Mouse (Mus musculus) forebrain, embryonic 13.5 days (tissue): ENCODE data around the gene A230072I06Rik. TPM values are rescaled to one million over a fixed set of nuclear protein-coding genes. Genes with fewer than 3 reads are reported as not detected.

ENCODE experiments used
- ATAC-seq: fragments of 200-750 bp; cut with Nextera tagmentation; 2 replicates; pipeline ENCODE4 v1.8.0; 2017
- H3K27ac ChIP-seq: fragments of 300-500 bp; sonication (generic); 2 replicates; pipeline ENCODE4 v1.5.1; 2015; ENCODE audit warnings: inconsistent platforms, mild to moderate bottlenecking, moderate library complexity
- H3K27me3 ChIP-seq: fragments of 300-500 bp; sonication (generic); 2 replicates; pipeline ENCODE4 v1.6.1; 2015; ENCODE audit warnings: mild to moderate bottlenecking, inconsistent platforms
- H3K36me3 ChIP-seq: fragments of 300-500 bp; sonication (generic); 2 replicates; pipeline ENCODE4 v1.6.1; 2015; ENCODE audit warnings: mild to moderate bottlenecking, inconsistent platforms; ENCODE audit not compliant: poor library complexity, severe bottlenecking
- H3K4me1 ChIP-seq: fragments of 300-500 bp; sonication (generic); 2 replicates; pipeline ENCODE4 v1.6.1; 2015; ENCODE audit warnings: inconsistent platforms
- H3K4me2 ChIP-seq: fragments of 300-500 bp; sonication (generic); 2 replicates; pipeline ENCODE4 v1.6.1; 2015; ENCODE audit warnings: inconsistent platforms, mild to moderate bottlenecking, moderate library complexity
- H3K4me3 ChIP-seq: fragments of 300-500 bp; sonication (generic); 2 replicates; pipeline ENCODE4 v1.5.1; 2015; ENCODE audit warnings: mild to moderate bottlenecking, inconsistent platforms
- H3K9ac ChIP-seq: fragments of 300-500 bp; sonication (generic); 2 replicates; pipeline ENCODE4 v1.6.1; 2015; ENCODE audit warnings: mild to moderate bottlenecking, inconsistent platforms
- H3K9me3 ChIP-seq: fragments of 300-500 bp; sonication (generic); replicated peaks from 2 replicates; pipeline ENCODE4 v1.6.1; 2016; ENCODE audit warnings: inconsistent platforms
- WGBS: fragments of 180-500 bp; shearing (Covaris S2); methylation state at CpG from one replicate; pipeline ENCODE4 v1.1.7; 2015; 5-methylcytosine and 5-hydroxymethylcytosine counted together
- polyA plus RNA-seq: library from polyadenylated mRNA; unstranded; fragments of >200 nt; fragmentation: Nextera tagmentation; extraction: Ambion mirVana; gene quantifications from 2 replicates; pipeline ENCODE4 v1.2.1, GENCODE M21; 2015

Gene A230072I06Rik
- polyA plus RNA-seq, 1 experiment from 2014 or later: 0.28 TPM

GRCm38 (mm10) chr8:12282128-12282527, 3.5 kb downstream of the A230072I06Rik start:
- no peak overlapping the region for H3K4me3 ChIP-seq
- no peak overlapping the region for H3K9ac ChIP-seq
- WGBS: 61% methylated on average over 22 of the region's 22 CpGs
- ATAC-seq: peak; percentile 61
- no peaks in the 10 kb centered on the region for H3K9me3 ChIP-seq
- H3K4me2 ChIP-seq: no peak overlapping the region
- no peaks in the 10 kb centered on the region for H3K36me3 ChIP-seq
- H3K27ac ChIP-seq: peak overlapping the region; percentile 51
- peaks cover 4% of the 10 kb centered on the region; the same call in 1 of the 2 replicates for H3K27me3 ChIP-seq
- H3K4me1 ChIP-seq: peaks cover 53% of the 10 kb centered on the region

GRCm38 (mm10) chr8:12290551-12290950, 11.9 kb downstream of the A230072I06Rik start:
- Histone ChIP-seq H3K9me3 (no peaks in the 10 kb centered on the region), H3K27me3 (peaks cover 11% of the 10 kb centered on the region; the same call in 1 of the 2 replicates), H3K4me2 (no peak overlapping the region)

GRCm38 (mm10) chr8:12298326-12298950, 19.8 kb downstream of the A230072I06Rik start:
- peaks cover 54% of the 10 kb centered on the region for H3K4me1 ChIP-seq
- no peak overlapping the region for H3K4me3 ChIP-seq
- 39% methylated on average over 10 of the region's 10 CpGs for WGBS
- no peak overlapping the region for H3K27ac ChIP-seq
- H3K36me3 ChIP-seq: no peaks in the 10 kb centered on the region
- ATAC-seq: peak; percentile 69
- H3K27me3 ChIP-seq: peaks cover 20% of the 10 kb centered on the region
- H3K4me2 ChIP-seq: no peak overlapping the region
- H3K9me3 ChIP-seq: no peaks in the 10 kb centered on the region
- no peak overlapping the region for H3K9ac ChIP-seq

More at GRCm38 (mm10) chr8:12290551-12290950, 11.9 kb downstream of the A230072I06Rik start:
- Histone ChIP-seq H3K4me1 (peaks cover 15% of the 10 kb centered on the region), H3K9ac (no peak overlapping the region), H3K36me3 (no peaks in the 10 kb centered on the region), H3K27ac (no peak overlapping the region), H3K4me3 (no peak overlapping the region)
- no peak for ATAC-seq

- Histone ChIP-seq H3K4me2 (no peak overlapping the region), H3K36me3 (no peaks in the 10 kb centered on the region), H3K27me3 (peaks cover 24% of the 10 kb centered on the region), H3K9me3 (no peaks in the 10 kb centered on the region), H3K9ac (no peak overlapping the region), H3K4me1 (peaks cover 44% of the 10 kb centered on the region), H3K4me3 (no peak overlapping the region), H3K27ac (peak overlapping the region; percentile 59)
- 0 out of 2 replicates have a peak, but pooled peaks have one; percentile 20 for ATAC-seq
- 51% methylated on average over 14 of the region's 14 CpGs for WGBS
Measured at GRCm38 (mm10) chr8:12301998-12302397, 23.4 kb downstream of the A230072I06Rik start.

- Histone ChIP-seq H3K36me3 (no peaks in the 10 kb centered on the region), H3K9me3 (0 out of 2 replicates have a peak, but pooled peaks cover 3% of the 10 kb centered on the region), H3K4me2 (no peak overlapping the region), H3K27ac (no peak overlapping the region), H3K9ac (no peak overlapping the region), H3K27me3 (peaks cover 71% of the 10 kb centered on the region), H3K4me1 (peaks cover 38% of the 10 kb centered on the region), H3K4me3 (no peak overlapping the region)
- 0 out of 2 replicates have a peak, but pooled peaks have one; percentile 21 for ATAC-seq
- WGBS: 19% methylated on average over 16 of the region's 16 CpGs
Measured at GRCm38 (mm10) chr8:12312975-12313734, 34.5 kb downstream of the A230072I06Rik start.

GRCm38 (mm10) chr8:12314258-12314657, 35.6 kb downstream of the A230072I06Rik start:
- Histone ChIP-seq H3K9me3 (0 out of 2 replicates have a peak, but pooled peaks cover 5% of the 10 kb centered on the region), H3K4me1 (peaks cover 43% of the 10 kb centered on the region), H3K4me2 (no peak overlapping the region), H3K27ac (no peak overlapping the region), H3K36me3 (no peaks in the 10 kb centered on the region), H3K27me3 (peaks cover 65% of the 10 kb centered on the region), H3K4me3 (no peak overlapping the region), H3K9ac (no peak overlapping the region)
- no peak for ATAC-seq
- WGBS: 45% methylated on average over 11 of the region's 11 CpGs

- WGBS: 32% methylated on average over 5 of the region's 5 CpGs
- ATAC-seq: no peak
- H3K4me2 ChIP-seq: no peak overlapping the region
- H3K9me3 ChIP-seq: 0 out of 2 replicates have a peak, but pooled peaks cover 5% of the 10 kb centered on the region
- no peak overlapping the region for H3K27ac ChIP-seq
- no peak overlapping the region for H3K9ac ChIP-seq
- no peak overlapping the region for H3K4me3 ChIP-seq
- H3K27me3 ChIP-seq: peaks cover 59% of the 10 kb centered on the region
- peaks cover 53% of the 10 kb centered on the region for H3K4me1 ChIP-seq
- H3K36me3 ChIP-seq: no peaks in the 10 kb centered on the region
Measured at GRCm38 (mm10) chr8:12315177-12315576, 36.6 kb downstream of the A230072I06Rik start.

GRCm38 (mm10) chr8:12319755-12320455, 41.3 kb downstream of the A230072I06Rik start:
- peak; percentile 85 for ATAC-seq
- H3K27ac ChIP-seq: peak overlapping the region; percentile 84
- no peaks in the 10 kb centered on the region for H3K36me3 ChIP-seq
- H3K4me3 ChIP-seq: no peak overlapping the region
- 11% methylated on average over 11 of the region's 11 CpGs for WGBS
- 0 out of 2 replicates have a peak, but pooled peaks cover 5% of the 10 kb centered on the region for H3K9me3 ChIP-seq
- no peak overlapping the region for H3K9ac ChIP-seq
- peaks cover 78% of the 10 kb centered on the region for H3K4me1 ChIP-seq
- peaks cover 51% of the 10 kb centered on the region for H3K27me3 ChIP-seq
- peak overlapping the region; percentile 31 for H3K4me2 ChIP-seq

GRCm38 (mm10) chr8:12322071-12322470, 43.5 kb downstream of the A230072I06Rik start:
- H3K4me2 ChIP-seq: no peak overlapping the region
- H3K4me3 ChIP-seq: no peak overlapping the region
- ATAC-seq: no peak
- no peak overlapping the region for H3K9ac ChIP-seq
- H3K27ac ChIP-seq: peak overlapping the region; percentile 67
- peaks cover 81% of the 10 kb centered on the region for H3K4me1 ChIP-seq
- H3K9me3 ChIP-seq: 0 out of 2 replicates have a peak, but pooled peaks cover 5% of the 10 kb centered on the region
- peaks cover 38% of the 10 kb centered on the region for H3K27me3 ChIP-seq
- H3K36me3 ChIP-seq: no peaks in the 10 kb centered on the region
- 61% methylated on average over 6 of the region's 6 CpGs for WGBS

GRCm38 (mm10) chr8:12323238-12323637, 44.6 kb downstream of the A230072I06Rik start:
- Histone ChIP-seq H3K27ac (peak overlapping the region; percentile 67; the same call in 1 of the 2 replicates), H3K9me3 (0 out of 2 replicates have a peak, but pooled peaks cover 5% of the 10 kb centered on the region), H3K36me3 (no peaks in the 10 kb centered on the region), H3K27me3 (peaks cover 27% of the 10 kb centered on the region; the same call in 1 of the 2 replicates), H3K9ac (no peak overlapping the region), H3K4me3 (peak overlapping the region; percentile 35; the same call in 1 of the 2 replicates), H3K4me2 (peak overlapping the region; percentile 55), H3K4me1 (peaks cover 93% of the 10 kb centered on the region)
- peak; percentile 19; the same call in 1 of the 2 replicates for ATAC-seq
- 16% methylated on average over 3 of the region's 3 CpGs for WGBS

- H3K4me2 ChIP-seq: peak overlapping the region; percentile 55
- H3K4me3 ChIP-seq: peak overlapping the region; percentile 35
- H3K4me1 ChIP-seq: peaks cover 97% of the 10 kb centered on the region
- peak overlapping the region; percentile 67 for H3K27ac ChIP-seq
- ATAC-seq: no peak
- 6% methylated on average over 10 of the region's 10 CpGs for WGBS
- H3K36me3 ChIP-seq: no peaks in the 10 kb centered on the region
- H3K27me3 ChIP-seq: peaks cover 33% of the 10 kb centered on the region
- no peaks in the 10 kb centered on the region for H3K9me3 ChIP-seq
- H3K9ac ChIP-seq: peak overlapping the region; percentile 45
Measured at GRCm38 (mm10) chr8:12324561-12324960, 45.9 kb downstream of the A230072I06Rik start.
